In genomic region chr2:27280920-27281611, GRCm38 (mm10) we compare ENCODE assay signal across 9 mouse cellular contexts. TPM values are rescaled to one million over a fixed set of nuclear protein-coding genes. Genes with fewer than 3 reads are reported as not detected.
DNase-seq lines count a peak whose midpoint lies in the region; ATAC-seq and TF ChIP-seq lines count a peak whose summit lies in the region.
"Had no signal": no experiment of that assay in that cellular context is flagged by ENCODE, and none has a peak within 500 bp of the region (broad histone marks: within the 10 kb centered on the region; RNA-seq: fewer than 3 reads in every experiment).

No protein-coding gene starts in this region.

- peak; percentile 80 for TF ChIP-seq CTCF in kidney, adult 2 months (conservative IDR thresholded peaks at IDR 0.05; ENCODE audit: insufficient read depth, insufficient read length, low read depth, low read length)
- peak; percentile 76 for TF ChIP-seq CTCF in liver, adult 2 months (IDR thresholded peaks at IDR 0.05; ENCODE audit: low read depth, low read length)

- no peak for TF ChIP-seq POLR2A in kidney, adult 2 months (IDR thresholded peaks at IDR 0.05; ENCODE audit: low read depth, low read length)
- no peak for TF ChIP-seq POLR2A in liver, adult 2 months (IDR thresholded peaks at IDR 0.05; ENCODE audit: extremely low read depth, insufficient read depth, low read length)

- H3K79me2 ChIP-seq in liver, adult 2 months (ENCODE audit: control insufficient read depth, insufficient read depth, low read length), result no peaks in the 10 kb centered on the region

- DNase-seq in 3T3-L1 (ENCODE audit: low read depth, low spot score) (peak; percentile 81), ZHBTc4 (ENCODE audit: low read depth, low spot score) (peak; percentile 77)
- DNase-seq in kidney, adult 2 months, result peak; percentile 73
- DNase-seq in liver, adult 2 months (ENCODE audit: extremely low read depth, low read depth, low spot score), result peak; percentile 47
- DNase-seq in testis, postnatal 10 days (ENCODE audit: low spot score), result peak; percentile 86

- H3K27ac ChIP-seq in kidney, adult 2 months (ENCODE audit: insufficient read depth, low read depth, low read length), result no peak overlapping the region
- no peak overlapping the region for H3K27ac ChIP-seq in liver, adult 2 months (replicated peaks; ENCODE audit: insufficient read depth, low read depth, low read length)
- no peak overlapping the region for H3K27ac ChIP-seq in neural tube, embryonic 14.5 days (ENCODE audit: low read depth, low read length)
- H3K27ac ChIP-seq: embryonic facial prominence, embryonic 13.5 days had no signal

- ATAC-seq in common myeloid progenitor, adult 5-6 weeks (replicated peaks; ENCODE audit: low read depth, poor library complexity, severe bottlenecking), result peak; percentile 82
- ATAC-seq in granulocyte monocyte progenitor cell, adult 5-6 weeks (replicated peaks; ENCODE audit: poor library complexity, severe bottlenecking), result peak; percentile 55
- ATAC-seq in neural tube, embryonic 14.5 days (ENCODE audit: low read depth), result peak; percentile 51; the same call in 1 of the 2 replicates

- no peaks in the 10 kb centered on the region for H3K4me1 ChIP-seq in kidney, adult 2 months (ENCODE audit: control insufficient read depth, insufficient read depth, low read length)
- H3K4me1 ChIP-seq in liver, adult 2 months (ENCODE audit: control insufficient read depth, insufficient read depth, low read length), result peaks cover 8% of the 10 kb centered on the region; the same call in 1 of the 2 replicates
- H3K4me1 ChIP-seq in neural tube, embryonic 14.5 days (ENCODE audit: control insufficient read depth, insufficient read depth, low read length), result no peaks in the 10 kb centered on the region
- H3K4me1 ChIP-seq: embryonic facial prominence, embryonic 13.5 days had no signal

- H3K36me3 ChIP-seq in kidney, adult 2 months (ENCODE audit: control insufficient read depth, insufficient read depth, low read length), result no peaks in the 10 kb centered on the region
- H3K36me3 ChIP-seq in liver, adult 2 months (ENCODE audit: control insufficient read depth, insufficient read depth, low read length), result peaks cover 9% of the 10 kb centered on the region; the same call in 1 of the 2 replicates
- H3K36me3 ChIP-seq in neural tube, embryonic 14.5 days (ENCODE audit: control insufficient read depth, insufficient read depth, low read length), result peaks cover 28% of the 10 kb centered on the region; the same call in 1 of the 2 replicates

- no peaks in the 10 kb centered on the region for H3K9me3 ChIP-seq in neural tube, embryonic 14.5 days (ENCODE audit: control insufficient read depth, low read length)
- H3K9me3 ChIP-seq: embryonic facial prominence, embryonic 13.5 days had no signal

- no peak overlapping the region for H3K4me3 ChIP-seq in kidney, adult 2 months (ENCODE audit: insufficient read depth, low read depth, low read length)
- no peak overlapping the region for H3K4me3 ChIP-seq in liver, adult 2 months (ENCODE audit: insufficient read depth, low read depth, low read length)
- H3K4me3 ChIP-seq in neural tube, embryonic 14.5 days (ENCODE audit: low read depth, low read length), result no peak overlapping the region
- H3K4me3 ChIP-seq: embryonic facial prominence, embryonic 13.5 days had no signal

- H3K4me2 ChIP-seq in neural tube, embryonic 14.5 days (ENCODE audit: low read depth, low read length), result no peak overlapping the region
- H3K4me2 ChIP-seq: embryonic facial prominence, embryonic 13.5 days had no signal

- no peak overlapping the region for H3K9ac ChIP-seq in liver, adult 2 months (ENCODE audit: low read depth, low read length)
- H3K9ac ChIP-seq in neural tube, embryonic 14.5 days (replicated peaks; ENCODE audit: low read depth, low read length), result no peak overlapping the region
- H3K9ac ChIP-seq: embryonic facial prominence, embryonic 13.5 days had no signal

- no peaks in the 10 kb centered on the region for H3K27me3 ChIP-seq in kidney, adult 2 months (replicated peaks; ENCODE audit: control insufficient read depth, insufficient read depth, low read length)
- no peaks in the 10 kb centered on the region for H3K27me3 ChIP-seq in liver, adult 2 months (ENCODE audit: control insufficient read depth, insufficient read depth, low read length)
- no peaks in the 10 kb centered on the region for H3K27me3 ChIP-seq in neural tube, embryonic 14.5 days (ENCODE audit: control insufficient read depth, insufficient read depth, low read length)
- H3K27me3 ChIP-seq: embryonic facial prominence, embryonic 13.5 days had no signal

- WGBS in kidney, adult 2 months, result 65% methylated on average over 13 of the region's 13 CpGs
- 68% methylated on average over 13 of the region's 13 CpGs for WGBS in liver, adult 2 months
- 72% methylated on average over 13 of the region's 13 CpGs for WGBS in neural tube, embryonic 14.5 days

RNA-seq across cellular contexts. Expression of gene Sardh, which starts 32.9 kb away (rescaled TPM):
- 1.1 and 4.2 TPM in 2 replicates for total RNA-seq in common myeloid progenitor, adult 5-6 weeks (2017)
- total RNA-seq in granulocyte monocyte progenitor cell, adult 5-6 weeks (2014; fragmentation: Nextera tagmentation), result not detected in 2 replicates
- 0.82 TPM in 1 of 2 replicates, not detected in the other for total RNA-seq in granulocyte monocyte progenitor cell, adult 5-6 weeks (2017)
- 232 and 278 TPM in 2 replicates for polyA plus RNA-seq in kidney, adult 2 months (2012; rRNA removed)
- total RNA-seq in liver, adult 2 months (2014; rRNA removed), result 382 and 424 TPM in 2 replicates
- 768 and 871 TPM in 2 replicates for polyA plus RNA-seq in liver, adult 2 months (2012; rRNA removed)
- 3.6 and 5.3 TPM in 2 replicates for polyA plus RNA-seq in neural tube, embryonic 14.5 days (2014; fragmentation: Nextera tagmentation; extraction: Ambion mirVana)

Comparison
In these comparisons a context has a peak if more than half of its experiments do, and no peak if none do; other contexts are left out.
1. RNA of gene Sardh, which starts 32.9 kb away (total RNA-seq): 382 to 424 TPM in liver, adult 2 months; 1.1 to 4.2 TPM in common myeloid progenitor, adult 5-6 weeks and 0.82 TPM in granulocyte monocyte progenitor cell, adult 5-6 weeks; every median in the first group is over 10 times any median in the second.
2. Peak in every context shown above with its lines, with median percentiles within 50 percentile points of each other: DNase-seq and ATAC-seq.